Mouse (Mus musculus): ENCODE measurements around the gene Kifc3. TPM values are rescaled to one million over a fixed set of nuclear protein-coding genes. Genes with fewer than 3 reads are reported as not detected.

The Kifc3 gene
- polyA plus RNA-seq, 1 experiment from 2014 or later: 2.3 TPM

Other genes starting within 250 kb of the Kifc3 start
- 153 and 157 TPM in 2 replicates for gene Adgrg1, start 228.1 kb downstream of the Kifc3 start, polyA plus RNA-seq (2014; fragmentation: Nextera tagmentation; extraction: Ambion mirVana)
- gene Adgrg3, start 185.1 kb downstream of the Kifc3 start, polyA plus RNA-seq (2014; fragmentation: Nextera tagmentation; extraction: Ambion mirVana): 2.6 and 2.8 TPM in 2 replicates
- gene Drc7, start 147.7 kb downstream of the Kifc3 start, polyA plus RNA-seq (2014; fragmentation: Nextera tagmentation; extraction: Ambion mirVana): 0.14 TPM in 1 of 2 replicates, not detected in the other
- 27.8 and 30.9 TPM in 2 replicates for gene Katnb1, start 121.6 kb downstream of the Kifc3 start, polyA plus RNA-seq (2014; fragmentation: Nextera tagmentation; extraction: Ambion mirVana)
- 0.04 TPM in 1 of 2 replicates, not detected in the other for gene Cngb1, start 103.8 kb upstream of the Kifc3 start, polyA plus RNA-seq (2014; fragmentation: Nextera tagmentation; extraction: Ambion mirVana)
- 0.29 TPM in 1 of 2 replicates, not detected in the other for gene Tepp, start 107.8 kb upstream of the Kifc3 start, polyA plus RNA-seq (2014; fragmentation: Nextera tagmentation; extraction: Ambion mirVana)
- gene Zfp319, start 129.1 kb upstream of the Kifc3 start, polyA plus RNA-seq (2014; fragmentation: Nextera tagmentation; extraction: Ambion mirVana): 8.3 and 8.6 TPM in 2 replicates
- 33.3 and 37.6 TPM in 2 replicates for gene Usb1, start 129.5 kb upstream of the Kifc3 start, polyA plus RNA-seq (2014; fragmentation: Nextera tagmentation; extraction: Ambion mirVana)
- gene Mmp15, start 149.5 kb upstream of the Kifc3 start, polyA plus RNA-seq (2014; fragmentation: Nextera tagmentation; extraction: Ambion mirVana): 11.7 and 13.5 TPM in 2 replicates
- gene Cfap20, start 232.1 kb upstream of the Kifc3 start, polyA plus RNA-seq (2014; fragmentation: Nextera tagmentation; extraction: Ambion mirVana): 139 and 142 TPM in 2 replicates

Measured in midbrain, embryonic 11.5 days (tissue).